Mouse (Mus musculus): Measurements from ENCODE around the gene Rad51.
A peak's percentile ranks its signal among the peaks of the same experiment; 100 is the strongest.

Rad51 gene

DNA sequence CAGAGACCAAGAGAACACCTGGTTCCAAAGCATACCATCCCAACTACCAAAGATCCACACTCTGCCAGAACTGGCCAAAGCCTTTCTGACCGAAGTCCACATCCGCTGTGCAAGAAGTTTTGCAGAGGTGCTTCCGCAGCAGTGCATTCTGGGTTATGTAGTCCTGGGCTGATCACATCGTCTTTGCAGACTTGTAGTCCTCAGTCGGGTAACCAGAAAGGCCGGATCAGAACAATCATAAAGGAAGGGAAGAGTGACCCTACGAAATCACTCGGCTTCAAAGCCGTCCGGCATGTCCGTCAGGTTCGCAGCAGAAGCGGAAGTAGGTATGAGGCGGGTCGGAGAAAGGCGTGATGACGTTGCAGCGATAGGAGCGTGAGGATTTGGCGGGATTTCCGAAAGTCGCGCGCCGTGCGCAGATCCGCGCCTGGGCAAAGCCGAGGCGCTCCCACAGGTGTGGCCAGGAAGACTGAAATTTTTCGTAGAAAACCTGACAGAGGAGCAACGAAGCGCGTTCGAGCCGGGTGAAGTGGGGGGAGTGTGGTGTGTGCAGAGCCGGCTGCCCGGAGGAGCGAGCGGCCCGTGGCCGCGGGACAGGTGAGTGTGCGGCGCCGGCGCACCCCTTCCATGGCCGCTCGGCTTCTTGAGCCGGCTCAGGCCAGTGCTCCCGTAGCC, at the start of gene Rad51:
Gene Rad51 (plus strand): TSS at position 356 of the 675 bp plus-strand sequence.
- peak; percentile 89 for DNase-seq (ENCODE audit: low spot score)

DNA sequence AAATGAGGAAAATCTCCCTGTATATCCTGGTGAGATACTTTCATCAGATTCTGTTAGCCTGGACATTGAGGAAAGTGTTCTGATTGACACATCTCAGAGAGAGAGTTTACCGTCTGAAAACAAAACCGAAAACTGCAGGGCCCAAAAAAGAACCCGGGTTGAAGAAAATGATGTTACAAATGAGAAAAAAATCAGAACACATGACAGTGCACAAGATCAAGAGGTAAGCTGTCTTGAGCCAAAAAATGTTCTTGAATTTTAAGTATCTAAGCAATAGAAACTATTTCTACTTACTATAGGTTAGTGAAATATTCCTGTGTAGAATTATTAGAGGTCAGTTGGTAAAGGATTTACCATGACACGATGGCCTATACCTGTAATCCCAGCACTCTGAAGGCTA, 40.2 kb upstream of the Rad51 start:
- no peak for DNase-seq (ENCODE audit: low spot score)

DNA sequence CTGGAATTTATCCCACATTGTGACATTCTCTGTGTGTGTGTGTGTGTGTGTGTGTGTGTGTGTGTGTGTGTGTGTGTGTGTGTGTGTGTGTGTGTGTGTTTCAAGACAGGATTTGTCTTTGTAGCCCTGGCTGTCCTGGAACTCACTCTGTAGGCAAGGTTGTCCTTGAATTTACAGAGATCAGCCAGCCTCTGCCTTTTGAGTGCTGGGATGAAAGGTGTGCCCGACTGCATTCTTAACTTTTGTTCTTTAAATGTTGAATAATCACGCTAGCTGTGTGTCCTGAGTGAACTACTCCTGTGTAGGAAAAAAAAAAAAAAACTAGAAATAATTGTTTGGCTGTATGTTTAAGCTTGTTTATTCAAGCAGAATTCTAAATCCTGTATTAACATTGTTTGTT, 26.4 kb upstream of the Rad51 start:
- DNase-seq (ENCODE audit: low spot score): no peak

DNA sequence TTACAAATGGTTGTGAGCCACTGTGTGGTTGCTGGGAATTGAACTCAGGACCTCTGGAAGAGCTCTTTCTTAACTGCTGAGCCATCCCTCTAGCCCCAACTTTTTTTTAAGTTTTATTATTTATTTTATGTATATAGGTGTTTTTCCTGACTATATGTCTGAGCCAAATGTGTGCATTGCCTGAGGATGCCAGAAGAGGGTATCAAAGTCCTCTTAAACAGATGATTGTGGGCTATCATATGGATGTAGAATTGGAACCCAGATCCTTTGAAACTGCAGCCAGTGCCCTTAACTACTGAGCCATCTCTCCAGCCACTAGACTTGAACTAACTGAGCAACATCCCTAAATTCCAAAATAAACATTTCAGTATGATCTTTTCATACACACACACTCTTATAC, 11.0 kb upstream of the Rad51 start:
- DNase-seq (ENCODE audit: low spot score): no peak

DNA sequence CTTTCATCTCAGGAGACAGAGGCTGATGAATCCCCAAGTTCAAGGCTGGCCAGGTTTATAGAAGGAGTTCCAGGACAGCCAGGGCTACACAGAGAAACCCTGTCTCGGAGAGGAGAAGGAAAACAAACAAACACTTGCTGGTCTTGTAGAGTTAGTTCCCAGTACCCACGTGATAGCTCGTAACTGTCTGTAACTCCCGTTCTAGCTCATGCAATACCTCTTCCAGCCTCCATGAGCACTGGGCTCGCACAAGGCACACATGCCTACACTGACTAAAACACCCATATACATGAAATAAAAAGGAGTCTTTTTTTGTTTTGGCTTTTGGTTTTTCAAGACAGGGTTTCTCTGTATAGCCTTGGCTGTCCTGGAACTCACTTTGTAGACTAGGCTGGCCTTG, 6.0 kb upstream of the Rad51 start:
- no peak for DNase-seq (ENCODE audit: low spot score)

DNA sequence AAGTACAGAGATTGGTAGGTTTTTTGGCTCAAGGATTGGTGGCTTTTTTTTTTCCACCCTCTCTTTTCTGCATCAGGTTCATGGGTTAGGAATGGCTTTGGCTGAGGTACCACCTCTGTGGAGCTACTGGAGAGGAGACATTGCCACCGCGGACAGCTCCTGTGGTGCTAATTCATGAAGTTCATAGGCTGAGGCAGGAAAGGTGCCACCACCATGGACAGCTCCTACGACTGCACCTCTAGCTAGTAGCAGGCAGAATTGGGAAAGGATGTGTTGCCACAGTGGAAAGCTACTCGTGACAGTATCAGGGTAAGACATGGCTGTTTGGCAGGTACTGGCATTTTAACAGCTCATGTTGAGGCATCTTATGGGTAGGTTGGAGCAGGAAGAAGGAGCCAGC, 4.0 kb upstream of the Rad51 start:
- peak; percentile 78 for DNase-seq (ENCODE audit: low spot score)

DNA sequence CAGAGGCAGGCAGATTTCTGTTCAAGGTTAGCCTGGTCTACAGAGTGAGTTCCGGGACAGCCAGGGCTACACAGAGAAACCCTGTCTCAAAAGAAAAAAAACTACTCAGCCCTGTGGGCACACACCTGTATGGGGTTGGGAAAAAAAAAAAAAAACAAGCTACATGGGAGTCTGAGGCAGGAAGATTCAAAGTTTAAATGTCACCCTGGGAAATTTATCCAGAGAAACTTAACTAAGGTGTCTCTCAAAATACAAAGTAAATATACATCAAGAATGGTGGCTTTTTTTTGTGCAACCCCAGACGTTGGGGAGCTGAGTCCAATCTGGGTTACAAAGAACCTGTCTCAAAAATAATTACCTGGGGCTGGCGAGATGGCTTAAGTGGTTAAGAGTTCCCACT, 1.5 kb upstream of the Rad51 start:
- no peak for DNase-seq (ENCODE audit: low spot score)

DNA sequence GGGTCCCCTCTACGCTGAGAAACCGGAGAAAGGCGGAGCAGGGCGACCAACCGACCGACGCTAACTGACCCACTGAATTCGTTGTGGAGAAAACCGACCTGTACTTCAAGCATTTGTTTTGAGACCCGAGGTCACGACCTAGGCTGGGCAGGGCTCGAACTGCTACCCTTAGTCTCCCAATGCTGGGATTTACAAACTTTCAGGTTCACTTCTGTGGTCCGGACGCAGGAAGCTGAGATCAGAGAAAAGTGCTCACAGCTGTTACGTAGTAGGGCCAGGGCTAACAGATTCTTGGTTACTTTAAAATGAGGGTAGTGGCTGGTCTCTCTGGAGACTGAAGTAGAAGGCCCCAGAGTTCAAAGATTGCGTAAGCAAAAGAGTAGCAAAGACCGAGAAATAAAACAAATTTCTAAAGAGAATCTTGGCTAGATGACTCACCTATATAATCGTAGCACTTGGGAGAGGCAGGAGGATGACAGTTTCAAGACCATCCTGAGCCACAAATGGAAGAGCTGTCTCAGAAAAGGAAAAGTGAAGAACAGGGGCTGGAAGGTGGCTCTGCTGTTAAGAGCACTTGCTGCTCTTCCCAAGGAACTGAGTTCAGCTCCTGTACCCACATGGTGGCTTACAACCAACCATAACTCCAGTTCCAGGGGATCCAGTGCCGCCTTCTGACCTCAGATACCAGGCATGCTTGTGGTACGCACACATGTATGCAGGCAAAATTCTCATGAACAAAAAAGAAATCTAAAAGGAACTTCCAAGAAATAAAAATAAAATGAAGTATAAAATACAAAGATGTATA, 730 bp downstream of the Rad51 start:
- no peak for DNase-seq (ENCODE audit: low spot score)

DNA sequence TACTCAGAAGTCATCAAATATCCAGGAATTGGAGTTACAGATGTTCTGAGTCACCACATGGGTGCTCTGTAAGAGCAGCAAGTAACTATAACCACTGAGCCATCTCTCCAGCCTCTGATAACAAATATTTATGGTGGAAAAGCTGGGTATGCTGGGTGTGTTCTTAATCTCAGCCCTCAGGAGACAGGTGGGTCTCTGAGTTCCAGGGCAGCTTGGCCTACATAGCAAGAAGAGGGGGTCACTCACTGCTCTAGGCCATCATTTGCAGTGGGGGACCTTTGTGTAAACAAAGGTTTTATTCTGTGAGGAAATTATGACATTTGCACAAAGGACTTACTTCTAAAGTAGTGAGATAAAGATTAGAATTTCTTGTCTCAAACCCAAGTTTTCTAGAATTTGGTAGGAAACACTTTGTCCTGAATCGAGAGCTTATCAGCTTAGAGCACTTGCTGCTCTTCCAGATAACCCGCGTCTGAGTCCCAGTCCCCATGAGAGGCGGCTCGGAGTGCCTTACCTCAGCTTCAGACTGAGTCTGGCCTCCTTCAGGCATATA, 23.8 kb downstream of the Rad51 start:
- no peak for DNase-seq (ENCODE audit: low spot score)

DNA sequence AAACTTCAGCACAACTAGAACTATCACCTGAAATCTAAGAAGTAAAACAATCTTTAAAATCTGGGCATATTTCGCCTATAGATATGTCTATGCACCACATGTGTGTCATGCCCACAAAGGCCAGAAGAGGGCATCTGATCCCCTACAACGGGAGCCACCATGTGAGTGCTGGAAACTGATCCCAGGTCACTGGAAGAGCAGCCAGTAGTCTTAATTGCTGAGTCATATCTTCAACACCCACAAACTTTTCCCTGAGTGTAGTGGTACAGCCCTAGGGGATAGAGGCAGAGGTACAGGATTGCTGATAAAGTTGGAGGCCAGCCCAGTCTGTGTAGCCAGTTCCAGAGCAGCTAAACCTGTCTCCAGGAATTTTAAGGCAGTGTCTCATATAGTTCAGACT, 32.6 kb downstream of the Rad51 start:
- no peak for DNase-seq (ENCODE audit: low spot score)

DNA sequence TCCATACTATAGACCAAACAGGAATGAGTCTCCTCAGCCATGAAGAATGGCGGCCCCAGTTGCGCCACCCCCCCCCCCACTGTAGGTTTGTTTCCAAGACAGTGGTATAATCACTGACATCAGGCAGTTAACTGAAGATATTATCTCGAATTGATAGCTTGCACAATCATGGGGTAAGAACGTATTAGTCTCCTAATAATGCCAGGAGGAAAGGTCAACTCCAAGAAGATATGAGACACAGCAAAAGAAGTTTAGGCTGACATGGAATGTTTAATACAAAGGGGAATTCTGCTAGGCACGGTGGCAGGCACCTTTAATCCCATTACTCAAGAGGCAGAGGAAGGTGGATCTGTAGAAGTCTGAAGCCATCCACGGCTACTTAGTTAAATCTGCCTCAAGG, 33.8 kb downstream of the Rad51 start:
- no peak for DNase-seq (ENCODE audit: low spot score)

DNA sequence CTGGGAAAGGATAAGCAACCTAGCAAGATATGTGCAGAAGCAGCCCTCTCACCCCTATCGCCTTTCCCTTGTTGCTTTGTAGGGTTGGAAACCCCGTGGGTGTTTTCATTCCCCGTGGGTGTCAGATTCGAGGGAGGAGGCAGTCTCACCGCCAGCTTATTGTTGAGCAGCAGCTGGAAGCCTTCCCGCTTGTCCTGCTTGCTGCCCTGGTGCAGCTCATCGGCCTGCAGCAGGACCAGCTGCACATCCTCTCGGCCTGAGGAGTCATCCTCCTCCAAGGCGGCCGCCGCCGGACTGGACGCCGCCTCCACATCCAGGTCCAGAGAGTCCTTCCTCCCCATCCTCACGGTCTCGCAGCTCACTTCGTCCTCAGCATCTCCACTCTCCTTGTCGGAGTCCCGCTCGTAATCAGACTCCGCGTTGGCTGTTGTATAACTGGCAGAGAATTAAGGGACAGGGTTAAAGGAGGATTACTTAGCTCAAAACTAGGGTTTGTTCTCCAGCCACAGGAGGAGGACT, 34.6 kb downstream of the Rad51 start:
- no peak for DNase-seq (ENCODE audit: low spot score)

DNA sequence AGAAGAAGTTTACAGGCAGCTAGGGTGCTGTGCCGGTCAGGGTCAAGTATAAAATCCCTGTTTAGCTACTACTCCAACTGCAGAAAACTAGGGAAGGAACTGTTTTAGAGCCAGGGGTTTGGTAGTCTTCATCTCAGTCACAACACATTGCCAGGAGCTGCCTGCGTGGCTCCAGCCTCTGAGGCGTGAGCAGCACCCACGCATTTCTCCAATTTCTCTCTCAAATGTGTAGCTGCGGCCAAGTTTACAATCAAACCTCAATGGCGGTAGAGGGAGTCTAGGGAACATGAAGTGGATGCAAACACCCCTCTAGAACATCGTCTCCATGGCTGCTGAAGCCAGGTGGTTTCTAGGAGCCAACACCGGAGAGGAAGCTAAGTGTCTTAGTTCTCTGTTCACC, 35.2 kb downstream of the Rad51 start:
- DNase-seq (ENCODE audit: low spot score): no peak

DNA sequence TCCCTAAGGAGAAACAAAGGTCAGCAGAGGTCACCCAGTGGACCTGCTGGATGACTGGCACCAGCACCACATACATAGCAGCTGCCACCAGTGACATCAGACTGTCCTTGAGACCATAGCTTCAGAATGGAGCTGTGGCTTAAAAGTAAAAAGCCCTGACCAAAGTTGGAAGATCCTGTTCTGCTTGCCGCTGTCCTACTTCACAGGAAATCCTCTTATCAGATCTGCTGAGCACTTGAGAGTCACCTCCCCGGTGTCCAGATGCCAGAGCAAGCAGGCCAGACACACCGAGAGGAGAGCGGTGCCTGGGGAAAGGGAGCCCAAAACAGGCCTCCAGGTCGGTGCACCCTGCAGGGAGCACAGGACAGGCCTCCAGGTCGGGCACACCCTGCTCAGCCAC, 39.7 kb downstream of the Rad51 start:
- no peak for DNase-seq (ENCODE audit: low spot score)

DNA sequence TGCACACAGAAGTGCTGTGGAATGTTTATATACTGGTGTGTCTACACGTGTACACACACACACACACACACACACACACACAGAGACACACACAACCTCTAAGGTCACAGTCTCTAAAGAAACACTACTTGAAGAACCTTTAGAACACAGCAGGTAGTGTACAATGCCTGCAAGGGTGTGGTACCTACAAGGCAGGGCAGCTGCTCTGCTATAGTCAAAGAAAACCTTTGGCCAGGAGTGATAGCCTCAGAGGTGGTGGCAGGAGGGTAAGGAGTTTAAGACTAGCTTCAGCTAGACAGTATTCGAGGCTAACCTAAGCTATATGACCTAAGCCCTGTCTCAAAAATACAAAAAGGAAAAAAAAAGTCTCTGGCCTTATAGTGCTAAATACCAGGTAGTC, 42.1 kb downstream of the Rad51 start:
- no peak for DNase-seq (ENCODE audit: low spot score)

DNA sequence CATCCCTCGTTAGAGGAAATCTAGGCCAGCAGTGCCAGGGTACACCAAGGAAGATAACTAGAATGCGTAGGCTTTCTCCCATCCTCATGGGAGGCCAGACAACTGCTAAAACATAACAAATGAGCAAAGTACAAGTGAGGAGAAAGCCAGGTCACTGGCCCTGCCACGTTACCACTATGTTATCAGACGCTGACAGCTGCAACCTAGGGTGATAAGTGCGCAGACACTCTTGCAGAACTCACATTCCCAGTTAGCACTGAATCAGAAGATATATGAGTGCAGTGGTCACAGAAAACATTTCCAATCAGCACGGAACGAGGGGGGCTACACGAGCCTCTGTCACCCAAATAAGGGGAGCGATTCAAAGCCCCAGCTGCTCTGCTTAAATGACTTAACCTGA, 42.8 kb downstream of the Rad51 start:
- no peak for DNase-seq (ENCODE audit: low spot score)

DNA sequence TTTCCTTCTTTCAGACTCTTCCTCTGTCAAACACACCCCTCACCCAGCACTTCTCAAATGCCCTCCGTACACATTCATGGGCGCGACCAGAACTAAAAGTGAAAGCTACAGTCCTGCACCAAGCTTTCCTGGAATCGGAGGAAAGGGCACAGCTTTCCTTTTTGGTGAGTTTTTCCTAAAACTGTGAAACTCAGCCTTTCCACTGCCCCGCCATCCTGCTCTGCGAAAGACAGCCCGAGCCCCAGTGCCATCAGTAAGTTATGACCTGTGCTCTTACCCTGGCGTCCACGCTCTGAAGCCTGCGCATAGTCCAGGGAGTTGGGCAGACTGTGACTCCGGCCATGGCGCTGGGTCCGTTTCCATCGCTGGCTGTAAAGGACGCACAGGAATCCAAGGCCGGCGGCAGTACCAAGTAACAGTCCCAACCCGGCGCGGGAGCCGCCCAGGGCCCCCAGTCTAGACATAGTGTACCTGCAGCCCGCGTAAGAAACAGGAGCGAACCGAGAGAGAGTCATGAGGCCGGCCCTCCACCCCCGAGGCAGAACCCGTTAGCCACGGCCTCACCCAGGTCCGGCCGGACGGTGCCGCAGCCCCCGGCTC, 43.6 kb downstream of the Rad51 start:
- DNase-seq (ENCODE audit: low spot score): no peak

DNA sequence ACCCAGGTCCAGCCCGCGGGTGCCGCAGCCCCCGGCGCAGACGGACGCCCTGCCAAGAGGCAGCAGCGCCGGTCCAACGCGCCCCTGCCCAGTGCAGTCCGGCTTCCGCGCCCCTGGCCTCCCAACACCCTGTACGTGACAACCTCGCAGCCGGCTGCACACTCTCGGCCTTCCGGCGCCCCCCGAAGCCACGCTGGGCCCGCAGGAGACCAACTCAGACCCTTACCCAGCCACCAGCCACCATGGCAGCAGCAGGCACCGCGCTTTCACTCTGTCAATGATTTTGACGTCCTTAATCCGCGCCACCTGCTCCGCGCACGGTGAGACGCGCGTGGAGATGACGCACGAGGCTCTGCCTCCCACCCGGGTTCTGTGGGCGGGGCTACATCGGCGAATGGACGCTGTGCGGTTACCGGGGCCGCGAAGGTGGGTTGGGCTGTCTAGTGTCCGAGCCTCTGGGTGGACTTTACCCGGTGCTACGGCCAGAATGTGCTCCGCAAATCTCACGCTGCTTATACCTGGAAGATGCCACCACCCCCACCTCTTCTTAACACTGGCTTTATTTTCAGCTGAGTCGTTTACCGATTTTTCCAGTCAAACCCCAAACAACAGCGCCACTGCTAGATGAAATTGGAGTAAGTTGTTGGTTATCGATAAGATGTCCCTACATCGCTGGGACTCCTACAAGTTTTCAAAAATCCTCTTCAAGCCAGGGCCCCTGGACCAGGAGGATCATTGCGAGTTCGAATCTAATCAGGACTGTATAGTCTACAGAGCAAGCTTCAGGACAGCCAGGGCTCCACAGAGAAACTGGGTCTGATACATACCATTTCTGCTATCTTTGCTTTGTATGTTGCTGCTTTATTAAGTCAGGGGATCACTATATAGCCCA, 44.3 kb downstream of the Rad51 start, which contains the start of gene Rmdn3:
Gene Rmdn3 (minus strand): TSS at position 354 of the 892 bp plus-strand sequence.
- DNase-seq (ENCODE audit: low spot score): peak; percentile 98

DNA sequence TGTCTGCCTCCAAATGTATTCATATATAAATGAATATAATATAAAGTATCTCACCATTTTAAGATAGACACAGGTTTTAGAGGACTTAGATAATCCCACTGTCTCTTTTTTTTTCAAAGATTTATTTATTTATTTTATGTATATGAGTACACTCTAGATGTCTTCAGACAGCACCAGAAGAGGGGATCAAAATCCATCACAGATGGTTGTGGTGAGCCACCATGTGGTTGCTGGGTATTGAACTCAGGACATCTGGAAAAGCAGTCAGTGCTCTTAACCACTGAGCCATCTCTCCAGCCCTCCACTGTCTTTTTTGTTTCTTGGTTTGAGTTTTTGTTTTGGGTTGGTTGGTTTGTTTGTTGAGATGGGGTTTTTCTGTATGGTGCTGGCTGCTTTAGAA, 45.2 kb downstream of the Rad51 start:
- no peak for DNase-seq (ENCODE audit: low spot score)

DNA sequence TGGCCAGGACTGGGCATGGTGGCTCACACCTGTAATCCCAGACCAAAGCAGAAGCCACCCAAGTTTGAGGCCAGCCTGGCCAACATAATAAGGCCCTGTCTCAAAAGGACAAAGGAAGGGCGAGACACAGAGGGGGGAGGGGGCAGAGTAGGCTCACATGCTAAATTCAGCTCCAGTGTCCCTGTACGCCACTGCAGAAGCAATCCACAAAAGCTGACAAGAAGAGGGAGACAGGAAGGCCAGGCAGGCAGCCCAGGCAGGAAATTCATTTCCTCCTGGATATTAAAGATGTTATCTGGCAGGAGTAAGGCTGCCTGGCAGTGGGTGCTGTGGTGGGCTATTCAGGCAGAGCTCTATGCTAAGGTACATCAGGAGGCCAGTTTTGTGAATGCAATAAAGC, 48.7 kb downstream of the Rad51 start:
- no peak for DNase-seq (ENCODE audit: low spot score)

DNA sequence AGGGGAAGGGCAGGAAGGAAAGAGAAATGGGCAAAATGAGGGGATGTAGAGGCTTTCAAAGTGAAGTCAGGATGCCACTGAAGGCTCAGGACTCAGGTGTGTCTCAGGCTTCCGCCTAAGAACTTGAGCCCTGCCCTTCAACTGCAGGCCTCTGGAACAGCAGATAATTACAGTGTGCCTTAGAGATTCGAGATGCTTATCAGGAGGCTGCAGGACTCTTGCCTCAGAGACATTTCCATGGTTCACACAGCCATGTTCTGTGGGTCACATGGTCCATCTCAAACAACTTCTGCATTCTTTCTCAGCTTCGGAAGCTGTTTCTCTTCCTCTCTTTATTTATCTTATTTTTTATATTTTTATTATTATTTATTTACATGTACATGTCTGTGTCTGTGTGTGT, 50.5 kb downstream of the Rad51 start:
- no peak for DNase-seq (ENCODE audit: low spot score)

DNA sequence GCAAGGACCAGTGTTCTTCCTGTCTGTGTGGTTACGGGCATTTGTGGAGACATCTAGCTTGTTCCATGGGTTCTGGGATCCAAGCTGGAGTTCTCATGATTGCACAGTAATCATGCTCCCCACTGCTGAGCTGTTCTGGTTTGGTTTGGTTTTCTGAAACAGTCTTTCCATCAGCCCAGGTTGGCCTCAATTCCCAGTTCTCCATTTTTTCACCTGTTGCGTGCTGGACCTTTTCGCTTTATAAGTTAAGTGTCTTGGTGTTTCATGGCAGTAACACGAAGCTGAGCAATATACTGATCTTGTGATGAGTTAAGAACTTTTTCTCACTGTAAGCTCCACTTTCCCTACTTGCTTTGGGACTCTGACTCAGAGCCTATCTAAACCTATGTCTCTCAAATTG, 51.4 kb downstream of the Rad51 start:
- DNase-seq (ENCODE audit: low spot score): no peak

All from testis, postnatal 10 days (tissue).